In genomic region chr7:17066412-17066811, GRCm38 (mm10) we compare ENCODE assay signal across 8 mouse cellular contexts. TPM values are rescaled to one million over a fixed set of nuclear protein-coding genes. Genes with fewer than 3 reads are reported as not detected.
A peak's percentile ranks its signal among the peaks of the same experiment; 100 is the strongest.
DNase-seq lines count a peak whose midpoint lies in the region; ATAC-seq lines count a peak whose summit lies in the region.

No protein-coding gene starts in this region.

- ATAC-seq in cerebellum, adult (ENCODE audit: insufficient number of reproducible peaks, low FRiP score, low TSS enrichment): no peak

- peak; percentile 83 for DNase-seq in cerebellum, adult 11 months
- peak; percentile 91 for DNase-seq in NIH3T3 (ENCODE audit: low read depth)
- peak; percentile 89 to 96 for DNase-seq in cerebellum, postnatal 36 days
- peak; percentile 53 to 78 for DNase-seq in gastrocnemius, postnatal 4 days (ENCODE audit: low spot score in 2 of 2)
- DNase-seq in layer of hippocampus, adult 9-10 months (ENCODE audit: low spot score): peak; percentile 86
- peak; percentile 92 for DNase-seq in lung, postnatal 14 days
- DNase-seq in spleen, postnatal 14 days (ENCODE audit: low spot score in 2 of 2): peak; percentile 62 to 80

RNA-seq across cellular contexts. Expression of gene Hif3a, which starts 4.2 kb away (rescaled TPM):
- 1 to 10 TPM; 6.6 to 8.1 TPM for total RNA-seq in gastrocnemius, postnatal 4 days (2021)

RNA-seq across cellular contexts. Expression of gene Psg16, which starts 7.4 kb away (rescaled TPM):
- total RNA-seq in gastrocnemius, postnatal 4 days (2021): under 1 TPM; 0.05 to 0.20 TPM

RNA-seq across cellular contexts. Expression of gene Ppp5c, which starts 38.7 kb away (rescaled TPM):
- total RNA-seq in gastrocnemius, postnatal 4 days (2021): 10 to 100 TPM; 72.9 to 84.4 TPM
